ENCODE assay signal across 20 mouse cellular contexts in the genomic region with DNA sequence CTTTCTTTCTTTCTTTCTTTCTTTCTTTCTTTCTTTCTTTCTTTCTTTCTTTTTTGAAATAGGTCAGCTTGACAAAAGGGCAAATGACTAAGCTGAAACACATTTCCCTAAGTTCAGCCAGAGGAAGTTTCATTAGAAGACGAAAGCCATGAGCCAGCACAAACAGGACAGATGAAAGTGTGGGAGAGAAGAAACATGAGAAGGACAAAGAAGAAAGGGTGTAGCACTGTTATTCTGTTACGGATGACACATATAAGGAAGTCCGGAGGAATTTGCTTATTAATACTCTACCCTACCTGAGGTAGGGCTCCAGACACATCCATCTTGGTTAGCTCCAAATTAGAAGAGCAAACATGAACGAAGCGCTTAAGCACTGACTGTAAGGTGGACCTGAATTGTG. TPM values are rescaled to one million over a fixed set of nuclear protein-coding genes. Genes with fewer than 3 reads are reported as not detected.
DNase-seq lines count a peak whose midpoint lies in the region; ATAC-seq and TF ChIP-seq lines count a peak whose summit lies in the region.
"Had no signal": no experiment of that assay in that cellular context is flagged by ENCODE, and none has a peak within 500 bp of the region (broad histone marks: within the 10 kb centered on the region; RNA-seq: fewer than 3 reads in every experiment).

No protein-coding gene starts in this region.

- ATAC-seq in midbrain, embryonic 11.5 days (ENCODE audit: low FRiP score) = no peak
- no peak for ATAC-seq in midbrain, postnatal 0 days (ENCODE audit: low FRiP score)
- peak; percentile 14 for ATAC-seq in inflammation-experienced regulatory T-cells, adult 6 months
- ATAC-seq: forebrain, postnatal 0 days; midbrain, embryonic 16.5 days had no signal

- H3K9ac ChIP-seq in midbrain, embryonic 11.5 days (ENCODE audit: low read length) = no peak overlapping the region
- H3K9ac ChIP-seq in midbrain, postnatal 0 days (replicated peaks; ENCODE audit: low read length, poor library complexity, severe bottlenecking) = no peak overlapping the region
- H3K9ac ChIP-seq: embryonic facial prominence, embryonic 13.5 days; forebrain, postnatal 0 days; limb, embryonic 15.5 days; liver, embryonic 15.5 days had no signal

- TF ChIP-seq CTCF in midbrain, postnatal 0 days (IDR thresholded peaks at IDR 0.05) = no peak

- no peaks in the 10 kb centered on the region for H3K9me3 ChIP-seq in midbrain, embryonic 11.5 days (ENCODE audit: control insufficient read depth, low read length)
- no peaks in the 10 kb centered on the region for H3K9me3 ChIP-seq in midbrain, postnatal 0 days (ENCODE audit: low read length)
- H3K9me3 ChIP-seq: embryonic facial prominence, embryonic 13.5 days; limb, embryonic 15.5 days; liver, embryonic 15.5 days had no signal

- no peaks in the 10 kb centered on the region for H3K36me3 ChIP-seq in midbrain, embryonic 11.5 days (ENCODE audit: control insufficient read depth, insufficient read depth, low read length)
- H3K36me3 ChIP-seq in midbrain, postnatal 0 days (ENCODE audit: insufficient read depth, low read length) = no peaks in the 10 kb centered on the region
- H3K36me3 ChIP-seq: embryonic facial prominence, embryonic 13.5 days; limb, embryonic 15.5 days; liver, embryonic 15.5 days had no signal

- peak; percentile 54 for DNase-seq in midbrain, embryonic 11.5 days (ENCODE audit: low spot score, missing footprints)
- DNase-seq in midbrain, postnatal 0 days (ENCODE audit: low spot score) = no peak
- peak; percentile 44 for DNase-seq in NIH3T3 (ENCODE audit: low read depth)
- DNase-seq in left cerebral cortex, adult 11 months (ENCODE audit: low spot score) = no peak
- no peak for DNase-seq in spleen, adult 12 weeks (ENCODE audit: low spot score)
- DNase-seq in heart, postnatal 36 days = no peak
- DNase-seq: adrenal gland, postnatal 10 days; cerebellum, adult 9-11 months; forebrain, postnatal 0 days; heart, postnatal 4 days; layer of hippocampus, postnatal 36 days; lung, postnatal 10 days; right cerebral cortex, postnatal 25 days; thymus, postnatal 25 days had no signal

- no peak overlapping the region for H3K4me2 ChIP-seq in midbrain, embryonic 11.5 days
- no peak overlapping the region for H3K4me2 ChIP-seq in midbrain, postnatal 0 days (ENCODE audit: low read depth, low read length, poor library complexity, severe bottlenecking)
- H3K4me2 ChIP-seq: embryonic facial prominence, embryonic 13.5 days; limb, embryonic 15.5 days; liver, embryonic 15.5 days had no signal

- no peaks in the 10 kb centered on the region for H3K27me3 ChIP-seq in midbrain, embryonic 11.5 days (ENCODE audit: control insufficient read depth, insufficient read depth, low read length)
- no peaks in the 10 kb centered on the region for H3K27me3 ChIP-seq in midbrain, postnatal 0 days (ENCODE audit: insufficient read depth, low read length)
- H3K27me3 ChIP-seq: CH12.LX; embryonic facial prominence, embryonic 13.5 days; limb, embryonic 15.5 days; liver, embryonic 15.5 days had no signal

- 83% methylated on average over 5 of the region's 5 CpGs for WGBS in midbrain, embryonic 11.5 days
- WGBS in midbrain, postnatal 0 days = 90% methylated on average over 5 of the region's 5 CpGs

- H3K4me3 ChIP-seq in midbrain, embryonic 11.5 days (ENCODE audit: low read depth, low read length) = no peak overlapping the region
- H3K4me3 ChIP-seq in midbrain, postnatal 0 days (ENCODE audit: low read depth, low read length) = no peak overlapping the region
- H3K4me3 ChIP-seq: embryonic facial prominence, embryonic 13.5 days; limb, embryonic 15.5 days; liver, embryonic 15.5 days had no signal

- no peaks in the 10 kb centered on the region; the same call in 1 of the 2 replicates for H3K4me1 ChIP-seq in midbrain, embryonic 11.5 days (ENCODE audit: control insufficient read depth, insufficient read depth, low read length)
- H3K4me1 ChIP-seq in midbrain, postnatal 0 days (ENCODE audit: insufficient read depth, low read length) = no peaks in the 10 kb centered on the region
- H3K4me1 ChIP-seq: limb, embryonic 15.5 days had no signal

- intact Hi-C loops in heart, postnatal 36 days (cut with DNase I) = no loop called here

- H3K27ac ChIP-seq in midbrain, embryonic 11.5 days (ENCODE audit: low read depth, low read length) = no peak overlapping the region
- H3K27ac ChIP-seq in midbrain, postnatal 0 days (ENCODE audit: low read depth, low read length) = no peak overlapping the region
- H3K27ac ChIP-seq: embryonic facial prominence, embryonic 13.5 days; limb, embryonic 15.5 days; liver, embryonic 15.5 days had no signal

RNA-seq across cellular contexts. Expression of gene Ikzf2, which starts 31.7 kb away (rescaled TPM):
- 4.2 and 4.6 TPM in 2 replicates for polyA plus RNA-seq in midbrain, embryonic 11.5 days (2014; fragmentation: Nextera tagmentation; extraction: Ambion mirVana)
- total RNA-seq in midbrain, postnatal 0 days (2014; rRNA removed) = 5.0 and 6.0 TPM in 2 replicates
- 1.2 and 1.3 TPM in 2 replicates for polyA plus RNA-seq in midbrain, postnatal 0 days (2015; fragmentation: Nextera tagmentation; extraction: Ambion mirVana)
- 100 to 1,000 TPM; 466 to 742 (median 572) TPM for polyA plus RNA-seq in inflammation-experienced regulatory T-cells, adult 6 months (2017; shearing (Covaris generic))
- 1 to 10 TPM; 5.8 to 7.1 TPM for total RNA-seq in heart, postnatal 36 days (2021)
- total RNA-seq: CH12.LX had no signal

Comparison
In these comparisons a context has a peak if more than half of its experiments do, and no peak if none do; other contexts are left out.
1. DNase-seq: peak in midbrain, embryonic 11.5 days (single experiment) and NIH3T3 (single experiment); none in midbrain, postnatal 0 days (single experiment), left cerebral cortex, adult 11 months (single experiment), spleen, adult 12 weeks (single experiment) and heart, postnatal 36 days (0 of 2).
2. RNA of gene Ikzf2, which starts 31.7 kb away (polyA plus RNA-seq): 466 to 742 TPM in inflammation-experienced regulatory T-cells, adult 6 months; 4.2 to 4.6 TPM in midbrain, embryonic 11.5 days and 1.2 to 1.3 TPM in midbrain, postnatal 0 days; every median in the first group is over 10 times any median in the second.